Mouse (Mus musculus): ENCODE data around the gene Syt3. TPM values are rescaled to one million over a fixed set of nuclear protein-coding genes. Genes with fewer than 3 reads are reported as not detected.

Gene Syt3
- total RNA-seq, 2 experiments from 2014 or later = 58.3 to 70.5 TPM

DNA sequence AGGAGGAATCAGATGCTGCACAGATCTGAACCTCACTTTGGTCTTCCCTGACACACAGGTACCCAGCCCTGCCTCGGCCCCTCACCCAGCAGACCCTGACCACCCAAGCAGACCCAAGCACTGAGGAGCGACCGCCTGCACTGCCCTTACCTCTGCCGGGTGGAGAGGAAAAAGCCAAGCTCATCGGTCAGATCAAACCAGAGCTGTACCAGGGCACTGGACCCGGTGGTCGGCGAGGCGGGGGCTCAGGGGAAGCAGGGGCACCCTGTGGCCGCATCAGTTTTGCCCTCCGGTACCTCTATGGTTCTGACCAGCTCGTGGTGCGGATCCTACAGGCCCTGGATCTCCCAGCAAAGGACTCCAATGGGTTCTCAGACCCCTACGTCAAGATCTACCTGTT lies 8.4 kb downstream of the Syt3 start:
- intact Hi-C loops (cut with DNase I) = no loop called here
- DNase-seq (ENCODE audit: low spot score in 2 of 2) = no peak

DNA sequence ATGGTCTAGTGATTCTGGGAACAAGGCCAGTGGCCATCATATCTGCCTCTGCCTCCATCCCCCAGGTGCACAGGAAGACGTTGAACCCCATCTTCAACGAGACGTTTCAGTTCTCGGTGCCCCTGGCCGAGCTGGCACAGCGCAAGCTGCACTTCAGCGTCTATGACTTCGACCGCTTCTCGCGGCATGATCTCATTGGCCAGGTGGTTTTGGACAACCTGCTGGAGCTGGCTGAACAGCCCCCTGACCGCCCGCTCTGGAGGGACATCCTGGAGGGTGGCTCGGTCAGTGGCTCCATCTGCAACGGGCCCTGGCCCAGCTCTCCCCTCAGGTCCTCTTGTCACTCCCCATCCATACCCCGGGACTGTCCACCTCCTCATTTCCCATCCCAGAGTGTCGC lies 9.4 kb downstream of the Syt3 start:
- no peak for DNase-seq (ENCODE audit: low spot score in 2 of 2)
- intact Hi-C loops (cut with DNase I) = no loop called here

DNA sequence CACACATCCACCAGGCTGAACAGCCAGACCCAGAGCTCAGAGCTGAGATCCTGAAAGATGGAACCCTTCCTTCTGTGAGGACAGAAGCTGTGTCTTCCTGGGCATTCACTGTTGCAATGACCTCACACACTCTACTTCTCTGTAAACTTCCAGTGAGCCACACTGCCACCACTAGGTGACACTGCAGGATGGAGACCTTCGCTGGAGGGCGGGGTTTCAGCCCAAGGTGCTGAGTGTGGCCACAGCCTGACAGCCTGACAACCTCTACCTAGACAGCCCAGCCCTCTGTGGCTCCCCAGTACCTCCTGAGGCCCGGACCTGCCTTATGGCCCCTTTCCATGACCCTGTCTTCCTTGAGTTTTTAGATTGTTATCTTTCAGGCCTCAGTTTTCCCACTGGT lies 14.7 kb downstream of the Syt3 start:
- DNase-seq (ENCODE audit: low spot score in 2 of 2) = peak in 1 of 2 experiments; percentile 41
- intact Hi-C loops (cut with DNase I) = loop anchor here (5.0 kb wide), 1 partner anchor 89 kb away; no protein-coding TSS in a partner anchor

DNA sequence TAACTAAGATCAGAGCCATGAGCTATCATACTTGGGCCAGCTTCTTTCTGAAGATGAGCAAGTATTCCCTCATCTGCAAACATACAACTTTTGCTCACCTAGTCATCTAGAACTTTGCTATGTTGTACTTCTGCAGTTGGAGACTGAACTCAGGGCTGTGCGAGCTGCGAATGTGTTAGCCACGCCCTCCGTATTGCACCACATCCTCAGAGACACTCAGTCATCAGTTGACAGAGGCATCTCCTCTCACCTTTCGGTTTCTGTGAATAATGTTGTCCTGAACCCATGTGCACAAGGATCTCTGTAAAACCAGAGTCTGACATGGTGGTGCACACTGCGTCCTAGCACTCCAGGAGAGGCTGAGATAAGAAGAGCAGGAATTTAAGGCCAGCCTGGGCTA lies 17.8 kb downstream of the Syt3 start:
- intact Hi-C loops (cut with DNase I) = no loop called here
- no peak for DNase-seq (ENCODE audit: low spot score in 2 of 2)

DNA sequence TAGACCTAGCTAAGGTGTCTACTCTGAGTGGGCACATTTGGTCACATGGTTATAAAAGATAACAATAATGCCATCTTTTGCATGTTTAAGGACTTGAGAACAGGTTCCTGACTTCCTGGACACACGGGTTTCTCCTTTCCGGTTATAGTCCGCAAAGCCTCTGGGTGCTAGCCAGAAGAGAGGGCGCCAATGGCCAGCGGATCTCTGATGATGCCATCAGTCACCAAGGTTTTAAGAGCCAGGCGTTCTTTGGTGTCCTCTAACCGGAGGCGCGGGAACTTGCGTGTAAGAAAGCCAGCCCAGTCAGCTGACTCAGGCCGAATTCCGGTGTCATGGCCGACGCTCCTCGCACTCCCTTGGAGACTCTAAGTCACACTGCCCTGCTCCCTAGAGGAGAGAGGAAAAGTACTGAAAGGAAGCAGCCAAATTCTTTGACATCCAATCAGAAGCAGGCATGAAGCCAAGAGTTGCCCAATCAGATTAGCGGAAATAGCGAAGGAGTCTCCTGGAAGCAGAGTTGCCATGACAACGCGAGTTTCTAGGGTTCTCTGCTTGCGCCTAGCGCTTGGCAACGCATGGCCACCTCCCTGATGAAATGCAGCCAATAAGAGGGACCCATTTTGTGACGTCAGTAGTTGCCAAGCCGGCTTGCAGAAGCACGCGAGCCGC lies 21.6 kb downstream of the Syt3 start:
- peak; percentile 92 to 94 for DNase-seq (ENCODE audit: low spot score in 2 of 2)

DNA sequence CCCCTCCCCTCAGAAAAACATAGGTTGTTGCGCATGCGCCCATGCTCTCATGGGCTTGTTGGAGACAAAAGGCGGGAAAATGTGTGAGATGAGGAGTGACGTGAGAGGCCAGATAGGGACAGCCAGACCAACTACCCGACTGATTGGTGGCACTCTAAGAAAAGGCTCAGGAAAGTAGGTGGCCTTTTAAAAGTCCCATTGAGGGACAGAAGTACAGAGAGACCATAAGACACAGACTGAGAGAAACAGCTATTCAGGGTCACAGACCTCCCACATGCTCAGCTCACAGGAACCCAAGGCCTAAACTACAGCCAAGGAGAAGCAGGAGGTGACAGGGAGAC lies 22.1 kb downstream of the Syt3 start:
- no peak for DNase-seq (ENCODE audit: low spot score in 2 of 2)
- intact Hi-C loops (cut with DNase I) = loop anchor here (1.0 to 5.0 kb wide), 2 partner anchors 22 to 36 kb away; no protein-coding TSS in a partner anchor

More for the DNA sequence above, 21.6 kb downstream of the Syt3 start:
- intact Hi-C loops (cut with DNase I) = loop anchor here (1.0 to 5.0 kb wide), 2 partner anchors 23 to 37 kb away; no protein-coding TSS in a partner anchor

DNA sequence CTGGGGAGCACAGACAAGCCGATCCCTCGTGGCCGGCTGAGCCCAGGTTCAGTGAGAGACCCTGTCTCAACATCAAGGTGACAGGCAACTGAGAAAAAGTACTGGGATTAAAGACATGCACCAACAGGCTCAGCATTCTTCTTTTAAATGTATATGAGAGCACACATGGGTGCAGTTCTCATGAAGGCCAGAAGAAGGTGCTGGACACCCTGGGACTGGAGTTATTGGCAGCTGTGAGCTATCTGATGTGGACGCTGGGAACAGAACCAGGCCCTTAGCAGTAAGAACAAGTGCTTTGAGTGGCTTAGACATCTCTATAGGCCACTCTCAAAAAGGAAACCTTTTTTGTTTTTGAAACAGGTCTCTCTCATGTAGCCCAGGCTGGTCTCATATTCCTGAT lies 27.2 kb downstream of the Syt3 start:
- no peak for DNase-seq (ENCODE audit: low spot score in 2 of 2)
- intact Hi-C loops (cut with DNase I) = no loop called here

DNA sequence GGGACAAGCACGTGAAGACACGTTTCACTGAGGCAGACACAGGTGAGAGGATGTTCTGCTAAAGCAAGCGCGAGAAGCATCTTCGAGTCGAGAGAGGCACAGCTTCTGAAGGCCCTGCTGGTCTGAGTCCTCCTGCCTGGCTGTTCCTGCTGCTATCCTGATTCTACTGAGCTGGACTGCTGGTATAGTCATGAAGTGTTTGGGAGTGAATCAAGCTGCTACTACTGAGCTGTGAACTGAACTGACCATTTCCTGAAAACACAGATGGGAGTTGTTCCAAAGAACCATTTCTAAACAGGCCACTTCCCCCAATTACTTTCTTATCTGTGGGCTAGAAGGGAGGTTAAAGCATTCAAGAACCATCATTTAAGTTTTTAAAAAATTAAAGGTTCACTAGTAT lies 29.4 kb downstream of the Syt3 start:
- DNase-seq (ENCODE audit: low spot score in 2 of 2) = no peak
- intact Hi-C loops (cut with DNase I) = no loop called here

DNA sequence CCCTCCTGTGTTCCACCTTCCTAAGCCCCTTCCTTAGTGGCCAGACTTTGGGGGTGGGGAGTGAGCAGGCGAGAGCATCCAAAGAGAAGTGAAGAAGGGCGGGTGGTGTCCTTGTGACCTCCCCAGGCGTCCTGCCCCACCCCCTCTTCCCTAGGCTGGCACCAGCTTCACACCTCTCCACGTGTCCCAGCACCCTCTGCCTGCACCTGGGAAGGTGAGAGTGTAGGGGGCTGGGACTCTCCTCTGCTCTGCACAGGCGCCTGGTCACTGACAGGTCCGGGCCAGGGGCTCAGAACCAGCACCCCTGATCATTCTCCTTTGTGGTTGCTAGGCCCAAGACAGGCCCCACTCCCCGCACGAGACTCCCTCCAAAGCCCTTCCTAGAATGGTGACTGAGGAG lies 43.8 kb downstream of the Syt3 start:
- intact Hi-C loops (cut with DNase I) = loop anchor here (1.0 kb wide), 1 partner anchor 21 kb away; no protein-coding TSS in a partner anchor

DNA sequence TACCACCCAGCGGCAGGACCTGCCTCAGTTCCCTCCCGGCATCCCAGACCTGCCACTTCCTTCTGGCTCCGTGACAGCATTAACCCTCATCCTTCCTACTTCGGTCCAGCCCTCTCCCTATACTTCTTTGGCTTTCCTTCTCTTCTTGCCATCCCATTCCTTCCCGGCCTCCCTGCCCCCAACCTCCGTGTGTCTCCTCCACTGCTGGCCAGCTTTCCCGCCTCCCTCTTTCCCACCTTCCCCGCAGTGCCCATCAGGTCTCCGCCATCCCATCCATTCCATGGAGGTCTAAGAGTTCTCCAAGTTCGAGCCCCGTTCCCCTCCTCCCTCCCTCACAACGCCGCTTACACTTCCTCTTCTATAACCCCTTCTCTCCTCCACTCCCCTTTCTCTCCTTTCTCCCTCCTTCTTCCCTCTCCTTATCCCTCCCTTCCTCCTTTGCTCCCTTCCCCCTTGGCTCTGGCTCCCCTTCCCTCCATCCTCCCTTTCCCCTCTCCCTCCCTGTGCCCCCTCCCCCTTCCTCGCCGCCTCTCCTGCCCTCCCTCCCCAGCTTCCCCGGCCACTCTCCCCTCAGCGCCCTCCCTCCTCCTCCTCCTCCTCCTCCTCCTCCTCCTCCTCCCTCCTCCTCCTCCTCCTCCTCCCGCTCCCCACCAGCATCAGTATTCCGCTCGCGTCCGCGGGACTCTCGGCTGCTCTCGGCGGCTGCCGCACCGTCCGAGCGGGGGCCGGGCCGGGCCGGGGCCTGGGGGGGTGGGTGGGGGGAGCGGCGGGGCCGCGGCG lies 44.5 kb downstream of the Syt3 start:
- intact Hi-C loops (cut with DNase I) = loop anchor here (1.0 kb wide), 1 partner anchor 22 kb away; no protein-coding TSS in a partner anchor
- peak; percentile 47 to 52 for DNase-seq (ENCODE audit: low spot score in 2 of 2)

More for the DNA sequence above, 43.8 kb downstream of the Syt3 start:
- peak in 1 of 2 experiments; percentile 29 for DNase-seq (ENCODE audit: low spot score in 2 of 2)

DNA sequence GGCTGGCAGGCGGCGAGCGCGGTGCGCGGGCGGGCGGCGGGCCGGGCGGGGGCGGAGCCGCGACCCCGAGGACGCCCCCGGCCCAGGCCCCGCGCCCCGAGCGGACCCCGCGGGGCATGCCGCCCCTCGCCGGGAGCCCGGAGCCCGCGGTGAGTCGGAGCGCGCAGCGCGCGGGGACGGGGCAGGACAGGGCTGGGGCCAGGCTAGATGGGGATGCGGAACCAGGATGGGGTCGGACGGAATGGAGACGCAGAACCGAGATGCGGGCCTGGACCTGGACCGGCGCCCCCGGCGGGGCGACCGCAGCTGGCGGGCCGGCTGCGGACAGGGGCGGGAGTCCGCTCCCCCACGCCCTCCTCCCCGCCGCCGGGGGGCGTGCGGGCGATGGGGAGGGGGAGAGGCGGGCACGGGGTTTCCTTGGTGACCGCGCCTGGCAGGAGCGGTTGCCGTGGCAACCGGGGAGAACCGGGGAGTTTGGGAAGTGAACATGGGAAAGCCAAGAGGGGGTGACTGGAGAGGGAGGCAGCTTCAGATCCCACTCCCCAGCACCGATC lies 45.1 kb downstream of the Syt3 start, which contains the start of gene Lrrc4b:
Gene Lrrc4b (plus strand): TSS at position 51 of the 554 bp plus-strand sequence.
- intact Hi-C loops (cut with DNase I) = loop anchor here (1.0 kb wide), 1 partner anchor 23 kb away; no protein-coding TSS in a partner anchor
- DNase-seq (ENCODE audit: low spot score in 2 of 2) = peak; percentile 78 to 87

DNA sequence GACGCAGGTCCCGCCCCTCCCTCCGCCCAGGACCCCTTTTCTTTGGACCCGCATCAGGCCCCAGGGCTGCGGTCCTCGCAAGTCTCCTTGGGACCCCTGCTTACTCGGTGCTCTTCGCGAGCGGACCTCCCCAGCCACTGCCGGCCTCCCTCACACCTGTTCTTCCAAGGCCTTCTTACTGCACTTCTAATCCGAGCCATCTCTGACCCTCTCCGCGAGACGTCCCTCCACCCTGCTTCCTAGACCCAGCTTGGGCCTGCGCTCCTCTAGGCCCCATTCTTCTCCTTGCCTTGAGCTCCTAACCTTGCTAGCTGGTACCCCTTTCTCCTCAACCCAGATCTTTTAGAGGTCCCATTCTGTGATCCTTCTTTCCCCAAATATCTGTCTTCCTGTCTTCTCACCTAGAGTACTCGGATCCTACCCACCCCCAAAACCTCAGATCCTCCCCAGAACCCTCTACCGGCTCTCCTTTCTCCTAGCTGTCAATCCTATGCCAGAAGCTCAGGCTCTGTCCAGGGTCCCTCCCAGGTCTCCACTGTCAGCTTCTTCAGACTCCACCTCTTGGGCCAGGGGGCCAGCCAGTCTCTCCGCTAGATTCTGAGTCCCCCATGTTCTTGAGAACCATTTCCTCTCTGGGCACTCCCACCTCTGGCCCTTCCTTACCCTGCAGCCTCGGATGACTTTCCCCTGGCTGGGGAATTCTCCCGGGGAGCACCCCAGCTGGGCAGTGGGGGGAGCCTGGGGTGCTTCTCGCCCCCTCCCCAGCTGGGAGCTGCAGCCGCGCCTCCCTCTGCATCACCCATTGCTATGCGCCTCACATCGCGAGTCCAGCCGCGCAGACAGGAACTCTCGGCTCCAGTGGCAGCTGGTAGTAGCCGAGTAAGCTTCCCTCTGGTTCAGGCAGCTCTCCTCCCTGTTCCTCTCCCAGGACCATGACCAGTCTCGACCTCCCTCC lies 45.9 kb downstream of the Syt3 start:
- DNase-seq (ENCODE audit: low spot score in 2 of 2) = peak; percentile 59 to 71
- intact Hi-C loops (cut with DNase I) = loop anchor here (1.0 kb wide), 1 partner anchor 12 kb away; no protein-coding TSS in a partner anchor

DNA sequence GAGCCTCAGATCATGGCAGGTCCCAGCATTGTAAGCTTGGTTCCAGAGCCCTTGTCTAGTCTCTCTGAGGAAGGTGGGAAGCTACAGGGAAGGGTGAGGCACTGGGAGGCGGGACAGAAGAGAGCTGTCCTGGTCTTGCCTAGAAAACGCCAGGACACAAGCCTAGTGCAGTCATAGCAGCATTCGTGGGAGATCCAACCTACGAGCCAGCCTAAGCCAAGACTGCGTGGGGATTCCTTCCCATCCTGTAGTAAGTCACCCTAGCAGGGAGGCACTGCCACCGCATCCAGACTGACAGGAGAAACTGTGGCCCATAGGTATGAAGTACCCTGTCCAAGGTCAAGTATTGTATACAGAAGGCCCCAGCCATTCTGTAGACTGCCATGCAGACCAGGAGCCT lies 48.6 kb downstream of the Syt3 start:
- intact Hi-C loops (cut with DNase I) = no loop called here
- no peak for DNase-seq (ENCODE audit: low spot score in 2 of 2)

DNA sequence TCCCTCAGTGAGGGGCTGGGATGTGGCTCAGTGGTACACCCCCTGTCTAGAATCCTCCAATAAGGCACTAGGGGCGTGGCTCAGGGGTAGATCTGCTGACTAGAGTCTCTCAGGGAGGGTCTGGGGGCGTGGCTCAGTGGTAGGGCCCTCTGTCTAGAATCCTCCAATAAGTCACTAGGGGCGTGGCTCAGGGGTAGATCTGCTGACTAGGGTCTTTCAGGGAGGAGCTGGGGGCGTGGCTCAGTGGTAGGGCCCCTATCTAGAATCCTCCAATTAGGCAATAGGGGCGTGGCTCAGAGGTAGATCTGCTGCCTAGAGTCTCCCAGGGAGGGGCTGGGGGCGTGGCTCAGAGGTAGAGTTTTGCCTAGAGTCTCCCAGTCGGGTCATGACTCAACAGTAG lies 49.5 kb downstream of the Syt3 start:
- DNase-seq (ENCODE audit: low spot score in 2 of 2) = no peak
- intact Hi-C loops (cut with DNase I) = no loop called here

DNA sequence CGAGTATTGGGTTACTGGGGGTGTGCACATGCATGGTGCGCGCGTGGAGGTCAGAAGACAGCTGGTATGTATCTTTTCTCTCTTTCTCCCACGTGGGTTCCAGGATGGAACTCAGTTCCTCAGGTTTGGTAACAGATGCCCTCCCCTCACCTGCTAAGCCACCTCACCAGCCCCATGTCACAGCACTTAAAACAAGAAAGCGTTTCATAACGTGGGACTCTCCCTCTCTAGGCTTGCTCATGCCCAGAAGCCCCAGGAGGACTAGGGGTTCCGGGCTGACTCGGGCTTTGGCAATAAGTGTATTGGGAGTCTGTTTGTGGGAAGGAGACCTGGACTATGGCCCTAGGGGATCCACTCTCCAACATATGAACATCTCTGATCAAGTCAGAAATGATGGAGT lies 50.2 kb downstream of the Syt3 start:
- intact Hi-C loops (cut with DNase I) = no loop called here

DNA sequence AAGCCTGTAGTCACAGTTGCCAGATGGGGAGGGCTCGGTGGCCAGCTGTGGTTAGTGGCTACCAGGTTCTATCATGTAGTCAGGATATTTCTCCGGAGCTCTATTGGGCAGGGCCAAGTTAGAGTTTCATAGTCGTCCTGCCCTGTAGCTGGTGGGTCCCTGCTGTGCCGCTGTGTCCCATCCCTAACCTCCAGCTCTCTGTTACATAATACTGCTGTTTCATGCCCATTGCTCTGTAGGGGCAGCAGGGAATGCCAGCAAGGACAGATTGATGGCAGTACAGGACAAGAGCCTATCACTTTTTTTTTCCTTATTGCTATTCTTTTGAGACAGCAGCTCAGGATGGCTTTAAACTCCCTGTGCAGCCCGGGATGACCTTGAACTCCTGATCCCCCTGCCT lies 51.9 kb downstream of the Syt3 start:
- intact Hi-C loops (cut with DNase I) = no loop called here
- no peak for DNase-seq (ENCODE audit: low spot score in 2 of 2)

More for the DNA sequence above, 50.2 kb downstream of the Syt3 start:
- DNase-seq (ENCODE audit: low spot score in 2 of 2) = no peak

DNA sequence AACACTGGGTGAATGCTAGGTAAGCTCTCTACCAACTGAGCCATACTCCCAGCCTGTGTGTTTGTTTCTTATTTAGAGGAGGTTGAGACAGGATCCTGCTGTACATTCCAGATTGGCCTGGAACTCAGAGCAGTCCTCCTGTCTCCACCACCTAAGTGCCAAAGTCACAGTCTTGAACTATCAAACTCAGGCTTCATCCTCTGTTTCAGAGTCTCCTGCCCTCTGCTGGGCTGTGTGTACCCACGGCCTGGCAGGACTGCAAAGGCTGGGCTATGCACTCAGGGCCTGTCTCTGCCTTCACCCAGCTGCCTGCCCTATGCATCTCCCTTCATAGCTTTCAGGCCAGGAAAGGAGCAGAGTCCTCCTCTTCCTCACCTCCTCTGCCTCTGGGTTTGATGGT lies 52.4 kb downstream of the Syt3 start:
- no peak for DNase-seq (ENCODE audit: low spot score in 2 of 2)
- intact Hi-C loops (cut with DNase I) = no loop called here

DNA sequence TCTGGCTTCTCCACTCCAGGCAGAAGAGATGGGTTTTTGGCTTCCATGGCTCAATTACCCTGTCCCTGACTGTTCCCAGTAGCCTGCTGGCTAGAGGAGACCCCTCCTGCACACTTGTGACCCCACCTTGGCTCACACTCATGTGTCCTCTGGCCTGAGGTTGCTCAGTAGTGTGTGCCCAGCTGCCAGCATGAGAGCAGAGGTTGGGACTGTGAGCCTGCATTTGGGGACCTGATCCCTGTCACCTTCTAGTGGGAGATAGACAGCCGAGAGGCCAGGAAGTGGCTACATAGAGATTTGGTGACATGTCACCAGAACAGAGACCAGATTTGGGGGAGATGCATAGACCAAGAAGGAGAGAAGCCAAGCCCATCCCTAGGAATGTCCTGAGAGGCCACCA lies 53.3 kb downstream of the Syt3 start:
- intact Hi-C loops (cut with DNase I) = no loop called here
- DNase-seq (ENCODE audit: low spot score in 2 of 2) = no peak

DNA sequence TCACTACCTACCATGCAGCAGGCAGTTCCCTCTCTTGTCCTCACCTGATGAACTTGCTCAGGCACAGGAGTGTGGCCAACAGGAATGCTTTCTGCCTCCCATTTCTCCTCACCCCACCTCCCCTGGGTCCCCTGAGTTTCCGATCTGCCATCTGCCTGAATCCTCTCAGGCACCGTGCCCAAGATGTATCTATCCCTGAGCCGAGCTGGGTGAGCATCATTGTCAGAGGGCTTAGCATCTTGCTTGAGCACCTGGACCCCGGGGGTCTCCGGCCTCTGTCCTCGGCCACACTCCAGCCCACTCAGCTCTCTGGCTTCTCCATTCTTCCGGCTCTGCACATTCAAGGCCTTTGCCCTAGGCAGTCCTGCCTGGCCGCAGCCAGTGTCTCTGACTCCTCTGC lies 54.0 kb downstream of the Syt3 start:
- intact Hi-C loops (cut with DNase I) = no loop called here
- no peak for DNase-seq (ENCODE audit: low spot score in 2 of 2)

Data from left cerebral cortex, postnatal 36 days (tissue).